Mouse (Mus musculus) heart, adult 2 months (tissue): ENCODE results near the gene Cer1.

Experiments used
- CTCF ChIP-seq: fragments of 200-600 bp; IDR thresholded peaks from 2 replicates; pipeline ENCODE4 v1.8.1; 2022; ENCODE audit warnings: antibody characterized with exemption, mild to moderate bottlenecking, moderate library complexity
- POLR2A ChIP-seq: fragments of 200-500 bp; IDR thresholded peaks from 2 replicates; pipeline ENCODE4 v1.6.1; 2011; ENCODE audit warnings: mild to moderate bottlenecking, low read depth, low read length, control low read depth; ENCODE audit not compliant: insufficient read depth

DNA sequence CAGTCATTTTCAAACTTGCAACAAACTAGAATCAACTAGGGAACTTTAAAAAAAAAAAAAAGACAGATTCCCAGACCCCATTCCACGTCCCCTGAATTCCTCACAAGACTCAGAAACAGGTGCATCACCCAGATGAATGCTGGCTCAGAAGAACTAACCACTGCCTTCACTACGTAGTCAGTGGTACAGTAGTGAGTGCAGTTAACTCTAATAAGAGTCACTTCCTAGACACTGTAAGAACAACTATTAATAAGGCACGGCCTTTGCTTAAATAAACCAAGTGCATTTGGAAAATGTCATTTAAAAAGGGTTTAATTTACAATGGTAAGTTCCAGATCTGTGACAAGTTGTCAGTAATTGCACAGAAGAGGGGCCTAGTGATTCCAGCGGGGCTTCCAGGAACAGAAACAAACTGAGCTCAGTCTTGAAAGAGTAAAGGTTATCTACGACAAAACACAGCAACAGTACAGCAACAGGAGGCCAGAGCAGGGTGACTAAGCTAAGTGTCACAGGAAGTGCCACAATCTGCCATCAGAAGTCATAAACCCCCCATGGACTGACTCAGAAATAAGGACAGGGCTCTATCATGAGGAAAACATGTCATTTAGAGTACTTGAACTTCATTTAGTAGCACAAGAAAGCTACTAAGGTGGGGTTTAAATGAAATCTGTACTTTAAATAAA is 36.3 kb downstream of the Cer1 start:
- no peak for TF ChIP-seq CTCF
- TF ChIP-seq POLR2A = no peak
